Mouse (Mus musculus): Measurements from ENCODE around the gene Tulp1.

Gene Tulp1

GRCm38 (mm10) chr17:28313212-28313879 lies 51.7 kb downstream of the Tulp1 start, which contains the start of gene Fance:
Fance (plus strand) TSS chr17:28313519.
- DNase-seq (ENCODE audit: low spot score), result peak; percentile 98

DNA sequence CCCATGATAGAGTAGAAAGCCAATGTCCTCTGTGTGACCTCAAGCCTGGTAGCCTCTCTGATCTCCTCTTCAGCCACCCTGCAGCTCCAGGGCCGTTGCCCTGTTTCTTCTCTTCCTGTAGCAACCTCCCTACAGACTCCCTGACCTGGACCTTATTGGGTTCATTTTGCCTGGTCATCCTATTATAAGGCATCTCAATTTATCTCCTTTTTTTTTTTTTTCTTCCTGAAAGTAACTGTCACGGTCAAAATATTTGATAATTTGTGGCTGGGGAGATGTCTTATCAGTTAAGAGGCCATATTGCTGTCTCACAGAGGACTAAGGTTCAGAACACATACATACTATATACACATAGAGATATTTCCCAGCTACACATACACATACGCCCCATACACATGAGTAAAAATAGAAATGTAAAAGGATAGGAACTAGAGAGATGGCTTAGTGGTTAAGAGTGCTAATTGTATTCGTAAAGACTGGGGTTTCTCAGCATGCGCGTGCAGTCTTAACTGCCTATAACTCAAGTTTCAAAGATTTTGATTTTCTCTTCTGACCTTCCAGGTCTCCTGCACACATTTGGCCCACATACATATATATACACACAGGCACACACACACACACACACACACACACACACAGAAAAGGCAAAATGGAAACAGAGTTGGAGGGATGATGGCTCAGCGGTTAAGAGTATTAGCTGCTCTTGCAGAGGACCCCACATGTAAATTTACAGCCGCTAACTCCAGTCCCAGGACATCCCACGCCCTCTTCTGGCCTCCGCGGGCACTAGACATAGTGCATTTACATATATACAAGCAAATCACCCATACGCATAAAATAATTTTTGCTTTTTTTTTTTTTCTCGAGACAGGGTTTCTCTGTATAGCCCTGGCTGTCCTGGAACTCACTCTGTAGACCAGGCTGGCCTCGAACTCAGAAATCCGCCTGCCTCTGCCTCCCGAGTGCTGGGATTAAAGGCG lies 52.5 kb downstream of the Tulp1 start:
- peak; percentile 58 for DNase-seq (ENCODE audit: low spot score)

DNA sequence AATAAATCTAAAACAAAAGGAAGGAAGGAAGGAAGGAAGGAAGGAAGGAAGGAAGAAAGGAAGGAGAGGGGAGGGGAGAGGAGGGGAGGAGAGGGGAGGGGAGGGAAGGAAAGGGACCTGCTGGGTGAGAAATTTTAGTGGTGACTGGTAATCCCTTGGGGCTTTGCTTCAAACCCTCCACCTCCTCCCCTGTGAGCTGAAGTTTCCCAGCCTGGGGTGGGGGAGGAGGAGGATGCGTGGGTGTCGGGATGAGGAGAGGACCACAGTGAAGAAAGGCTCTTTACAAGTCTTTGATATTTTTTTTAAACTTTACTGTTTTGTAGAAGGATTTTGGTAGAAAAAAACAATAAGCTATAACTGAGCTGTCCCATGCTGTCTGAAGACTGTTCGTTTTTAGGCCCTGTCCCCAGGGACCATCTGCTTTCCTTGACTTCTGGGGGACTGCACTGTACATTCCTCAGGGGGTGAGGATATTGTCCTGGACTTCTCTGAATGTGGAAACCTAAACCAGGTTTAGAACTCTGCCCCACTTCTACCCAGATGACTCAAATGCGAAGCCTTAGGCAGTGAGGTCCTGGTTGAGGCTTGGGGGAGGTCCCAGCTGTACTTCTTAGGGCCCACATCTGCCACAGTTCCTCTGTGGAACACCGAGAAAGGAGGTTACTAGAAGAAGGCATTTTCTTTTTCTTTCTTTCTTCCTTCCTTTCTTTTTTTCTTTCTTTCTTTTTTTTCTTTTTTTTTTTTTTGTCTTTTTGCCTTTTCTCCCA lies 53.5 kb downstream of the Tulp1 start:
- DNase-seq (ENCODE audit: low spot score), result no peak

- no peak for DNase-seq (ENCODE audit: low spot score)
Observed at GRCm38 (mm10) chr17:28310831-28311230, 54.2 kb downstream of the Tulp1 start.

DNA sequence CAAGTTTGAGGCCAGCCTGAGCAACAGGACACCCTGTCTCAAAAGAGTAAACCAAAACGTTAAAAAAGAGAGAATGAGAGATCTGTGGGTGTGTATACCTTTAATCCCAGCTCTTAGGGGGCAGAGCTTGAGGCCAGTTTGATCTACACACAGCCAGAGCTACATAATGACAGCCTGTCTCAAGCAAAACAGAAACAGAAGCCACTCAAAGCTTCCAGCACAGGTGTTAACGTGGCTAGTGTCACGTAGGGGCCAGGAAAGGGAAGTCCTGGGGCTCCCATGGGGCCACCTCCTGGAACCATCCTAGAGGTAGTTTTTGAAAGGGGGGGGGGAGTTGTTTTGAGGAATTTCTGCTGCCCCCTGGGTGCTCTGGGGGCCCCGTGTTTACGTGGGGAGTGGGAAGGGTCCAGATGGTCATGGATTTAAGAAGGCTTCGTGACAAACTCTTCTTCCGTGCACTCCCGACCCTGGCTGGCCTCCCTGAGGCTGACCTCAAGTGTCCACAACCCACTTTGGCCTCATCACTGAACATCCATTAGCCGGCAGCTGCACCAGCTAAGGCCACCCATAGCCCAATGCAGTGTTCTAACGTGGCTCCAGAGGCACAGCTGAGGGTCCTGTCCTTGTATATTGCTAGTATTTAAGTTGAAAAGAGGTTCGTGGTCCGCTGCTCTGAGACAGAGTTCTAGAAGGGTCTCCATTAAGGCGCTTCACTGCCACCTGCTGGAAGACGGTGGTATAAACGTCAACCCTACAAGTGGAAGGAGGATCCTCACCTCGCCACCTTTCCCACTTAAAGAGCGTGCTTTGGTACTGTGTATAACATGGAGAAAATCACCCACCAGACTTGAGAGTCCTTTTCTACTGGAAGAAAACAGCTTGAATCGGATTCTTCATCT lies 56.5 kb downstream of the Tulp1 start:
- DNase-seq (ENCODE audit: low spot score), result peak; percentile 95

DNA sequence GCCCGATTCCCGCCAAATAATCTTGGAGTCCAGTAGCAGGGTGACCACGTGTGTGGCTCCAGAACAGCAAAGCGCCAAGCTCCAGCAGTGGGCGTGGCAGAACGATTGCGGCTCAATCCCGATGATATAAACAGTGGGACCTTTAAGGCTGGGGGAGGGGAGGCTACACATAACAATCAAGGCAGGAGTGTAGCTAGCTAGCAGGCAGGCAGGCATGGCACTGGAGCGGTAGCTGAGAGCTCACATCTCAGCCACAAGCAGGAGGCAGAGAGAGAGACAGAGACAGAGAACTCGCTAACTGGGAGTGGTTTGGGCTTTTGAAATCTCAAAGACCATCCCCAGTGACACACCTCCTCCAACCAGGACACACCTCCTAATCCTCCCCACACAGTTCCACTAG lies 59.9 kb downstream of the Tulp1 start:
- DNase-seq (ENCODE audit: low spot score), result no peak

All from embryo, embryonic 10 days (tissue).